Mouse (Mus musculus): ENCODE measurements around the gene Mettl15. TPM values are rescaled to one million over a fixed set of nuclear protein-coding genes. Genes with fewer than 3 reads are reported as not detected.

The Mettl15 gene
- polyA plus RNA-seq, 1 experiment, result 3.7 TPM

GRCm38 (mm10) chr2:109182993-109183392 is 97.6 kb downstream of the Mettl15 start:
- H3K27me3 ChIP-seq (ENCODE audit: control insufficient read depth, insufficient read depth, low read length), result no peaks in the 10 kb centered on the region
- H3K4me3 ChIP-seq (ENCODE audit: control insufficient read depth, low read depth, low read length), result no peak overlapping the region
- H3K36me3 ChIP-seq (ENCODE audit: control insufficient read depth, insufficient read depth, low read length), result no peaks in the 10 kb centered on the region
- no peak overlapping the region for H3K27ac ChIP-seq (ENCODE audit: control insufficient read depth, insufficient read depth, low read depth, low read length)
- H3K4me1 ChIP-seq (ENCODE audit: control insufficient read depth, insufficient read depth, low read length), result no peaks in the 10 kb centered on the region
- TF ChIP-seq CTCF (IDR thresholded peaks at IDR 0.05; ENCODE audit: control insufficient read depth, insufficient read depth, insufficient replicate concordance, low read depth, low read length), result no peak
- TF ChIP-seq POLR2A (IDR thresholded peaks at IDR 0.05; ENCODE audit: control insufficient read depth, low read depth, low read length), result no peak

DNA sequence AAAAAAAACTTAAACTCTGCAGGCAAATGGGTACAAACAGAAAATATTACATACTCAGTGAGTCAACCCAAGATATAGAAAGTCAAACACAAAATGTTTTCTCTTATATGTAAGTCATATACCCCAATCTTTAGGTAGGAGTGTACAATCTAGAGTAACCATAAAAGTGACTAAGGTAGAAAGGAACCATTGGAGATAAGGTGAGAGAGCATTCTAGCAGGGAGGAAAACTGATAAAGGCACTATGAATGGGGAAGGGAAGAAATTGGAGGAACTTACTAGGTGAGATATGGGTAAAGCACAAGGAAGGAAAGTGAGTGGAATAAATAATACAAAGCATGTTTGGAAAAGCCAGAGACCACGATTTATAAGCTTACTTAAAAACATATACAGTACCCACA is 122.0 kb downstream of the Mettl15 start:
- Histone ChIP-seq H3K36me3 (ENCODE audit: control insufficient read depth, insufficient read depth, low read length) (no peaks in the 10 kb centered on the region), H3K27me3 (ENCODE audit: control insufficient read depth, insufficient read depth, low read length) (no peaks in the 10 kb centered on the region), H3K4me1 (ENCODE audit: control insufficient read depth, insufficient read depth, low read length) (no peaks in the 10 kb centered on the region), H3K4me3 (ENCODE audit: control insufficient read depth, low read depth, low read length) (no peak overlapping the region), H3K27ac (ENCODE audit: control insufficient read depth, insufficient read depth, low read depth, low read length) (no peak overlapping the region)
- TF ChIP-seq CTCF (IDR thresholded peaks at IDR 0.05; ENCODE audit: control insufficient read depth, insufficient read depth, insufficient replicate concordance, low read depth, low read length) (no peak), POLR2A (IDR thresholded peaks at IDR 0.05; ENCODE audit: control insufficient read depth, low read depth, low read length) (no peak)

DNA sequence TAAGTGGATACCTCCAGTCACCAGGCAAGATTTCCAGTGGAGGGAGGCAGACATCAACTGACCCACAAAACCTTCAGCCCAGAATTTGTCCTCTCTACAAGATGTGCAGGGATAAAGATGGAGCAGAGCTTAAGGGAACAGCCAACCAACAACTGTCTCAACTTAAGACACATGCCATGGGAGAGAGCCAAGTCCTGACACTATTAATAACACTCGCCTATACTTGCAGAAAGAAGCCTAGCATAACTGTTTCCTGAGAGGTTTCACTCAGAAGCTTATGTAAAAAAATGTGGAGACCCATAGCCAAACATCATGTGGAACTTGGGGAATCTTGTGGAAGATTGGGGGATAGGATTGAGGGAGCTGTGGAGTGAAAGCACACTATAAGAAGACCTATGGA is 124.4 kb downstream of the Mettl15 start:
- Histone ChIP-seq H3K27me3 (ENCODE audit: control insufficient read depth, insufficient read depth, low read length) (no peaks in the 10 kb centered on the region), H3K4me3 (ENCODE audit: control insufficient read depth, low read depth, low read length) (no peak overlapping the region), H3K27ac (ENCODE audit: control insufficient read depth, insufficient read depth, low read depth, low read length) (no peak overlapping the region), H3K4me1 (ENCODE audit: control insufficient read depth, insufficient read depth, low read length) (no peaks in the 10 kb centered on the region), H3K36me3 (ENCODE audit: control insufficient read depth, insufficient read depth, low read length) (no peaks in the 10 kb centered on the region)
- TF ChIP-seq CTCF (IDR thresholded peaks at IDR 0.05; ENCODE audit: control insufficient read depth, insufficient read depth, insufficient replicate concordance, low read depth, low read length) (no peak), POLR2A (IDR thresholded peaks at IDR 0.05; ENCODE audit: control insufficient read depth, low read depth, low read length) (no peak)

GRCm38 (mm10) chr2:109153402-109154050 is 127.0 kb downstream of the Mettl15 start:
- H3K36me3 ChIP-seq (ENCODE audit: control insufficient read depth, insufficient read depth, low read length), result no peaks in the 10 kb centered on the region
- H3K27ac ChIP-seq (ENCODE audit: control insufficient read depth, insufficient read depth, low read depth, low read length), result no peak overlapping the region
- H3K4me1 ChIP-seq (ENCODE audit: control insufficient read depth, insufficient read depth, low read length), result no peaks in the 10 kb centered on the region
- no peak overlapping the region for H3K4me3 ChIP-seq (ENCODE audit: control insufficient read depth, low read depth, low read length)
- no peaks in the 10 kb centered on the region for H3K27me3 ChIP-seq (ENCODE audit: control insufficient read depth, insufficient read depth, low read length)
- TF ChIP-seq CTCF (IDR thresholded peaks at IDR 0.05; ENCODE audit: control insufficient read depth, insufficient read depth, insufficient replicate concordance, low read depth, low read length) (no peak), POLR2A (IDR thresholded peaks at IDR 0.05; ENCODE audit: control insufficient read depth, low read depth, low read length) (no peak)

- Histone ChIP-seq H3K4me1 (ENCODE audit: control insufficient read depth, insufficient read depth, low read length) (no peaks in the 10 kb centered on the region), H3K36me3 (ENCODE audit: control insufficient read depth, insufficient read depth, low read length) (no peaks in the 10 kb centered on the region), H3K4me3 (ENCODE audit: control insufficient read depth, low read depth, low read length) (no peak overlapping the region), H3K27ac (ENCODE audit: control insufficient read depth, insufficient read depth, low read depth, low read length) (no peak overlapping the region), H3K27me3 (ENCODE audit: control insufficient read depth, insufficient read depth, low read length) (no peaks in the 10 kb centered on the region)
- no peak for TF ChIP-seq CTCF (IDR thresholded peaks at IDR 0.05; ENCODE audit: control insufficient read depth, insufficient read depth, insufficient replicate concordance, low read depth, low read length)
- no peak for TF ChIP-seq POLR2A (IDR thresholded peaks at IDR 0.05; ENCODE audit: control insufficient read depth, low read depth, low read length)
Observed at GRCm38 (mm10) chr2:109147292-109147691, 133.3 kb downstream of the Mettl15 start.

GRCm38 (mm10) chr2:109144410-109144809 is 136.1 kb downstream of the Mettl15 start:
- H3K27me3 ChIP-seq (ENCODE audit: control insufficient read depth, insufficient read depth, low read length), result no peaks in the 10 kb centered on the region
- H3K36me3 ChIP-seq (ENCODE audit: control insufficient read depth, insufficient read depth, low read length), result no peaks in the 10 kb centered on the region
- no peak overlapping the region for H3K4me3 ChIP-seq (ENCODE audit: control insufficient read depth, low read depth, low read length)
- H3K27ac ChIP-seq (ENCODE audit: control insufficient read depth, insufficient read depth, low read depth, low read length), result no peak overlapping the region
- TF ChIP-seq POLR2A (IDR thresholded peaks at IDR 0.05; ENCODE audit: control insufficient read depth, low read depth, low read length), result no peak
- TF ChIP-seq CTCF (IDR thresholded peaks at IDR 0.05; ENCODE audit: control insufficient read depth, insufficient read depth, insufficient replicate concordance, low read depth, low read length), result no peak
- H3K4me1 ChIP-seq (ENCODE audit: control insufficient read depth, insufficient read depth, low read length), result no peaks in the 10 kb centered on the region

DNA sequence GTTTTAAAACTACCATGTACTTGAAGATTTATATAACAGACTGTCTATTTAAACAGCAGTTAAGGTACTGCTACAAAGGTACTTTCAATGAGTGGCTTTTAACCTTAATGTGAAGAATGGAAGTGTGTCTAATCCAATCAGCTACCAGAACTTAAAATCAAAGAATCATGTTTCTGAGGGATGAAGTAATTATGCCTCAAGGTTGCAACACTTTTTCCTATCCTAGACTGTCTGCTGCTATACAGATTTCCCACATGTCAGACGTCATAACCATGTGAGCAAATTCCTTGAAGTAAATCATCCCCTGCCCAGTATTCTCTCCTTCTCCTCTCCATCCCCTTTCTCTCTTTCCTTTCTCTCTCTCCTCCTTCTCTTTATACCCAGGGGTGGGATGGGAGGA is 140.2 kb downstream of the Mettl15 start:
- H3K27me3 ChIP-seq (ENCODE audit: control insufficient read depth, insufficient read depth, low read length), result no peaks in the 10 kb centered on the region
- no peaks in the 10 kb centered on the region for H3K4me1 ChIP-seq (ENCODE audit: control insufficient read depth, insufficient read depth, low read length)
- no peaks in the 10 kb centered on the region for H3K36me3 ChIP-seq (ENCODE audit: control insufficient read depth, insufficient read depth, low read length)
- TF ChIP-seq CTCF (IDR thresholded peaks at IDR 0.05; ENCODE audit: control insufficient read depth, insufficient read depth, insufficient replicate concordance, low read depth, low read length), result no peak
- H3K4me3 ChIP-seq (ENCODE audit: control insufficient read depth, low read depth, low read length), result no peak overlapping the region
- H3K27ac ChIP-seq (ENCODE audit: control insufficient read depth, insufficient read depth, low read depth, low read length), result no peak overlapping the region

- Histone ChIP-seq H3K27me3 (ENCODE audit: control insufficient read depth, insufficient read depth, low read length) (no peaks in the 10 kb centered on the region), H3K4me1 (ENCODE audit: control insufficient read depth, insufficient read depth, low read length) (no peaks in the 10 kb centered on the region), H3K4me3 (ENCODE audit: control insufficient read depth, low read depth, low read length) (no peak overlapping the region), H3K36me3 (ENCODE audit: control insufficient read depth, insufficient read depth, low read length) (no peaks in the 10 kb centered on the region), H3K27ac (ENCODE audit: control insufficient read depth, insufficient read depth, low read depth, low read length) (no peak overlapping the region)
- TF ChIP-seq CTCF (IDR thresholded peaks at IDR 0.05; ENCODE audit: control insufficient read depth, insufficient read depth, insufficient replicate concordance, low read depth, low read length), result no peak
- no peak for TF ChIP-seq POLR2A (IDR thresholded peaks at IDR 0.05; ENCODE audit: control insufficient read depth, low read depth, low read length)
Observed at GRCm38 (mm10) chr2:109137276-109137675, 143.3 kb downstream of the Mettl15 start.
